Mouse (Mus musculus): ENCODE data around the gene Cyp2t4.

Cyp2t4 gene

DNA sequence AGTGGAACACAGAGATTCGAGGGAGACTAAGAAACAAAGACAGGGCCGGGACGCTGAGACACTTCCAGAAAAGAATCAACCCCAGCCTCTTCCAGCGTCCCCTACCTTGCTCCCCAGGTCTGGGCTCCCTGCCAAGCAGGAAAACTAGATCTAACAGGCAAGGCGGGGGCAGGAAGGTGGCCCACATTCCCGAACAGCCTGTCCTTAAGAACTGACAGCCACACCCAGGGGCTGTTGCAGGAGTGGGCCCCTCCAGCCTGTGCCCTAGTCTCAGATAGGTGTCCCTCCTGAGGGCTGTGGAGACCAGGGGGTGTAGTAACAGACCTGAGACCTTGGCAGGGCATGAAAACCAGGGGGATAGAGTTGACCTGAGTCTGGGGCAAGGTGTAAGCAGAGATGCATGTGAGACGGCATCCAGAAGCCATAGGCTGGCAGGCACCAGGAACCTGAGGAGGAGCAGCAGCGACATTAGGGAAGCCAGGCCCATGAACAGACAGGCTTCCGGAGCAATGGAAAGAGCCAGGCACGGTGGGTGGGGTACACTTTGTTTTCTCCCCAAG lies at the start of gene Cyp2t4:
Gene Cyp2t4, plus strand, starts transcription at position 510 of the 560 bp plus-strand sequence.
- peak; percentile 30 for DNase-seq

DNA sequence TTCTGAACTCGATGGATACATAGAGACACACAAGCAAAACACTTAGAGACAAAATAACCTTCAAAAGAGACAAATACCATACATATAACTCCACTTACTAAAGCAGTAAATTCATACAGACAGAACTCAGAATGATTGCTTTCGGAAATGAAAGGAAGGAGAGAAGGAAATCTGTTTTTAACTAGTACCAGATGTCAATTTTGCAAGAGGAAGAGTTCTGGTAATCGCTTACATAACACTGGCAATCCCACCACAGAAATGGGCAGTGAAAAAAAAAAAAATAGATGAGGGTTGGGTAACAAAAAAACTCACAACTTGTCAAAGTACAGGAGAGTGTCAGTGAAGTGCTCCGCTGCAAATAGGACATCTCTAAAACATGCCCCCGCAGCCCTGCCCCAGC lies 48.6 kb upstream of the Cyp2t4 start:
- DNase-seq: no peak

DNA sequence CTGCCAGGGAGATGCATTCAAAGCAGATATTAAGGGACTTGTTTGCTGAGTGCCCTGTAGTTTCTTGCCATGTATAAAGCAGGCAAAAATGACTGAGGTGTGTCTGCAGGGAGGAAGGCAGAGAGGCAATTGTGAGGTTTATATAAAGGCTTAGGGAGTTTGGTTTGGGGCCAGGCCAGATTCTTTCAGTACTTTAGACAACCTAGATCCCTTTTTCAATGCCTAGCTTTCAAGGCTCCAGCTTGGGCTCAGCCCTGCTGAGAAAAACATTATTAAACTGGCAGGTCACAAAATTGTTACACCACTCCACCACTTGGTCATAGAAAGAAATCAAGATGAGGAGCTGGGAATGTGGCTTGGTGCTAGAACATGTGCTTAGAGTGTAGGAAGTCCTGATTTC lies 43.2 kb upstream of the Cyp2t4 start:
- DNase-seq: no peak

DNA sequence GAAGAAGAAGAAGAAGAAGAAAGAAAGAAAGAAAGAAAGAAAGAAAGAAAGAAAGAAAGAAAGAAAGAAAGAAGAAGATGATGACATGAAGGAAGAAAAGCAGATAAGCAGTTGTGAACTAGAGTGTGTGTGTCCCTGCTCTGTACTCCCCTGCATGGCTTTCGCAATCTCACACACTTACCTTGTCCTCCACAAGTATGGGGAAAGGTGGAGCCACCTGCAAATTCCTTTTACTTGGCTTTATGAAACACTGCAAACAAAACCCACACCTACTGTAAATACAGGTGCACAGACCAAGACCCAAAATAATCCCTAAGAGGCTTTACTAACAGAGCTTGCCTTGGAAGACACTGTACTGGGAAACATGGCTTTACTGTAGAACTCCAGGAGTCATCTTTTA lies 42.5 kb upstream of the Cyp2t4 start:
- DNase-seq: no peak

DNA sequence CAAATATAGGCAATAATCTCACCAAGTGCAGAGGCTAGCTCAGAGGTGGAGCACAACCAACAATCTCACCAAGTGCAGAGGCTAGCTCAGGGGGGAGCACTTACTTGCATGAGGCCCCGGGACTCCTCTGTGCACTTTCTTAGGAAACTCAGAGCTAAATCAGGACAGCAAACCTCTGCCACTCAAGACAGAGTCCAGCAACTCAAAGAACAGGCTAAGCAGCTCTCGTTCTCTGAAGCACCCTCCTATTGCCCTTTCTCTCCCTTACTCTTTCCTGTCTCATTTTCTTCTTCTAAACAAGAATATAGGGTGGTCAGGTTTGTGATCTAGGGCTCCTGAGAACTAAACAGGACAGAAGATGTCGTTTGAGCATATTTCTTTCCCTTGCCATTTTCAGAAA lies 41.5 kb upstream of the Cyp2t4 start:
- DNase-seq: no peak

DNA sequence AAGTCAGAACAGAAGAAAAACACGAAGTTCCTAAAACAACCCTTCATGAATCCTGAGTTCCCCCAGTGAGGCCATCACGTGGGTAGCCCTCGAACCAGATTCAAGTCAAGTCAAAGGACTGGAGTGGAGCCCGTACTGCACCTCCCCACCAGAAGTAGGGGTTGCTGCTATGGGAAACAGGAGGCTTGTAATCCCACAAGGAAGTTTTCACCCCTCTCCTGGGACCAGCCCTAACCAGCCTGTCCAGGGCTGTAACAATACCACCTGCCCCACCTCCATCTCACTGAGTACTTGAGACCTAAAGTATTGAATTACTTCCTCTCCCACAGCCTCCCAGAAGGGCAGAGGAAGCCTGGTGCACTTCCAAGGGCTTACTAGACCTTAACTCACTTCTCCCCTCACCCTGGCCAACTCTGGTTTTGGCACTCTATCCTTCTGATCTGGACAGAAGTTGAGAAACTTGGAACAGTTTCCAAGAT lies 35.4 kb upstream of the Cyp2t4 start:
- DNase-seq: no peak

DNA sequence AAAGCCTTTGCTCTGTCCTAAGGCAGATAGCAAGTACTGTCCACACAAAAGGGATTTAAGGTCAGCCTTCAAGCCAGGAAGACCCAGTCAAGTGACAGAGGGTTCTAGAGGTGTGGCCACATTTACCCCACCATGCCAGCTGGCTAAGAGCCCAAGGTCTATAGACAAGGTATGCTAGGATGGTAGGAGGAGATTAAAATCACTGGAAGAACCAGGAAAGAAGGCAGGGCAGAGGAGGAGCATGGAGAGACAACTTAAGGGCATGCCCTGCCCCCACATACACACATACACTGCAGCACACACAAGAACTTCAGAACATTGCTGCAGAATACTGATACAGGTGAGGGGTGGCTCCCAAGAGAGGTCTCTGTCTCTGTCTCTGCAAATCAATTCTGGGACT lies 33.8 kb upstream of the Cyp2t4 start, which contains the start of gene Cyp2f2:
Gene Cyp2f2, plus strand, starts transcription at position 234 of the 400 bp plus-strand sequence.
- no peak for DNase-seq

DNA sequence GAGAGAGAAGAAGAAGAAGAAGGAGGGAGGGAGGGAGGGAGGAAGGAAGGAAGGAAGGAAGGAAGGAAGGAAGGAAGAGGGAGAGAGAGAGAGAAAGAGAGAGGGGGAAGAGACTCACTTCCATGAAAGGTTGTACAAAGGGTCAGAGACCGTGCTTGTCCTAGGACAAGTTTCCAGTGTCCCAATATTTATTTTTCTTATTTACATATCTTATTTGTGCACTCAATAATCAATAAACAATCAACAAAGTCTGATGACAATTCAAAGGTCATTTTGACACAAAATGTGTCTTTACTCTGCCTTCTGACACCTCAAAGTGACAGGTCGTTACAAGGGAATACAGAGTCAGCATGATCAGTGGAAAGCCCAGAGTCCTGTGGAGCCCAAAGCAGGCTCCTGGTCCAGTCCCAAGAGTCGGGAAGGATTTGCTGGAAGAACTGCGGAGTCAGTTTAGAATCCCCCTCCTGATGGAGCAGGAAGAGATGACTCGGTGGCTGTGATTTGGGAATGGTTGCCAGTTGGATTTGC lies 29.1 kb upstream of the Cyp2t4 start:
- DNase-seq: no peak

DNA sequence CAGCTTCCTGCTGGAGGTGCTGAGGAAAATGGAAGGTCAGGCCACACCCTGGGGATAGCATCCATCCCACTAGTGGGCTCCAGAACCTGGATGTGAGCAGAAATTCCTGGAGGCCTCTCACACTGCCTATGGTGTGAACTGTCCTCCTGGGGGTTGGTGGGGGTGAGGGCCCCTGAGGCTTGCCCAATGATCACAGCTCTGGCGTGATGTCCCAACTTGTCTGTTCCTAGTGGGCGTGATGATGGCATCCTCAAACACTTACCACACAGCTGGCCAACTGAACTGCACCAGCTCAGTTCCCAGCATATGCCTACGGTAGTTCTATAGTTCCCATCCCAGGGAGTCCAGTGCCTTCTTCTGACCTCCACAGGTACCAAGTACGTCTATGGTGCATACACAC lies 28.5 kb upstream of the Cyp2t4 start:
- no peak for DNase-seq

DNA sequence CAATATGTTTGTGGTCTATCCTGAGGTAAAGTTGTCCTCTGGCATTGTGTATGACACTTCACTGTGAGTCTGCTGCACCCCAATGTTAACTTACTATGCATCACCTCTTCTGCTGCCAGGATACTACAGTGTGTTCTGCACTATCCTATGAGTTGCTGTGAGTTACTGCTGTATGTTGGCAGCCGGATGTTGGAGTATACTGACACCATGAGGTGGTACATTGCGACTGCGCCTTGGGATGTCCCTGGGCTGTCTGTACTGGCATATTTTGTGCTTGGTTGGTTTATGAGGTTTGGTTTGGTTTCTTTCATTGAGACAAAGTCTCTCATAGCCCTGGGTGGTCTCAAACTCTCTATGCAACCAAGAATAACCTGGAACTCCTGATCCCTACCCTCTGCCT lies 25.4 kb upstream of the Cyp2t4 start:
- peak; percentile 44 for DNase-seq

DNA sequence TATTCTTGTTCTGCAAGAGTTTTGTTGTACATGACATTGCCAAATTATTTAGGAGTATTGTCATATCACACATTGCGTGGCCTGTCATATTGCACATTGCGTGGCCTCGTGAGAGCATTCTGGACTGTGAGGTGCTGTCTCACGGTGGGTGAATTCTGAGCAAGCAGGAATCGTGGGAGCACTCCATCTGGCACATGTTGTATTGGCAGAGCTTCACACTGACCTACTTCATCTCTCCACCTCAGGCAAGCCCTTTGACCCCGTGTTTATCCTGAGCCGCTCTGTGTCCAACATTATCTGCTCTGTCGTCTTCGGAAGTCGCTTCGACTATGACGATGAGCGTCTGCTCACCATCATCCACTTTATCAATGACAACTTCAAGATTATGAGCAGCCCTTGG lies 24.6 kb upstream of the Cyp2t4 start:
- DNase-seq: no peak

DNA sequence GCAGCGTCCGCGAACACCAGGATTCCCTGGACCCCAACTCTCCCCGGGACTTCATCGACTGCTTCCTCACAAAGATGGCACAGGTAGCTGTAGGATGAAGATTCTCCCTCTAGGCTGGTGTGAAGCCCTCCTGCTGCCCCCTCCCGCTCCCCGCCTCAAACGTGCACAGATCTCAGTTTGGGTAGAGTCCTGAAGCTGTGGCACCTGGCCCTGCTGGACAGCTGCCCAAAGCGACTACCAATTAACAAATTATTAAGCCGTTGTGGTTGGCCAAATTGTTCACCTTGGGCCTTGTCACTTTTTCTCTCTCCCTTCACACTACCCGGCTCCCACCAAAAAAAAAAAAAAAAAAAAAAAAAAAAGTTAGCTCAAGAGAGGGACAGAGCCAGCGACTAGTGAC lies 23.7 kb upstream of the Cyp2t4 start:
- DNase-seq: no peak

DNA sequence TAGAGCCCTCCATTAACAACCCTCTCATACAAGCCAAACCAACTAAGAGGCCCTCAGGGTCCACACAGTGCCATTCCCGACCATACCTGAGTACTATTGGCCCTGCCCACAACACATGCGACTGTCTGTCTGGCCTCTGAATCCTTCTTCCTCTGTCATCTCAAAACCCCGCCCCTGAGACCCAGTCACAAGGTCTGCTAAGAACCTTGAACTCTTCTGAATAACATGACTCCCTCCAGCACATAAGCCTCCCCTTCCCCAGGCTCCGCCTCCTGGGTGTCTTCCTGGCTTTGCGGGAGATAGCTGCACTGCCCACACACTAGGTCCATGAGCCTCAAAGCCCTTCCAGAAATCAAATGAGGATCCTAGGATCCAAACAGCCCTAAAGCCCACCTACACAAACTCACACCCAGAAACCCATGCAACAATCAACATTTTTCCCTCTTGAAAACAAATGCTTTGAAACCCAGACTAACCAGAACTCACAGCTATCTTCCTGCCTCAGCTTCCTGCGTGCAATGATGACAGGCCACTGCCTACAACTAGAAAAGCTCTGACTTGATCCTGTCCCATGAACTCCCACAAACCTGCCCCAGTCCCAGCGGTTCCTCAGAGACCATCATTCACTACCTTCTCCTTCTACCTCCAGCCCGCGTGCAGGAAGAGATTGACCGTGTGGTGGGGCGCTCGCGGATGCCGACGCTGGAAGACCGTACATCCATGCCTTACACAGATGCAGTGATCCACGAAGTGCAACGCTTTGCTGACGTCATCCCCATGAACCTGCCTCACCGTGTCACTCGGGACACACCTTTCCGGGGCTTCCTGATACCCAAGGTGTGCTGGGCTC lies 22.8 kb upstream of the Cyp2t4 start:
- no peak for DNase-seq

DNA sequence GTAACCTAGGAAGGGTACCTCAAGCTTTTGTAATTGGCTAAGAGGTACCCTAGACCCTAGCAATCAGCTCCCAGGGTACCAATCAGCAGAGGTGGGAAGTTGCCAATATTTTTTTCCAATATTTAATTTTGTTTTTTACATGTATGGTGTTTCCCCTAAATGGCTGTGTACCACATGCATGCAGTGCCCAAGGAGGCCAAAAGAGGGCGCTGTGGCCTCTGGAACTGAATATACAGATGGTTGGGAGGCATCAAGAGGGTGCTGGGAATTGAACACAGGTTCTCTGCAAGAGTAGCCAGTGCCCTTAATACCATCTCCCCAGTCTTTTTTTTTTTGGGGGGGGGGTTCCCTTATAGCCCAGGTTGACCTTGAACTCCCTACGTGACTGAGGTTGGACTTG lies 22.1 kb upstream of the Cyp2t4 start:
- DNase-seq: no peak

DNA sequence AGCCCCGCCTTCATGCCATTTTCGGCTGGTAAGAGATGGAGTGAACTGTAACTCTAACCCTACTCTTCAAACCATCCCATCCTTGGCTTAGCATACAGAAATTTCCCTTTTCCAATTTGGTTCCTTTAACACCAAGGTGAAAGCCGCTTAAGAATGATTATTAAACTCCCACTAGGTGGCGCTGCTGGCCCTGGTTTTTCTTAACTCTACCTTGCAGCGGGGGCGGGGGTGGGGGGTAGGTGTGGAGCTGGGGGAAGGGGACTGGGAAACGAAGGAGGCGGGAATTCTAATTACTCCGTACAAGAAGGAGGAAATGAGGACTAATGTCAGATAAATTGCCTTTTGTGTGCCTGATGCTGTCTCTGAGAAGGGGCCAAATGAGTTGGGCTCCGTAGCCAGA lies 20.9 kb upstream of the Cyp2t4 start:
- DNase-seq: peak; percentile 73

DNA sequence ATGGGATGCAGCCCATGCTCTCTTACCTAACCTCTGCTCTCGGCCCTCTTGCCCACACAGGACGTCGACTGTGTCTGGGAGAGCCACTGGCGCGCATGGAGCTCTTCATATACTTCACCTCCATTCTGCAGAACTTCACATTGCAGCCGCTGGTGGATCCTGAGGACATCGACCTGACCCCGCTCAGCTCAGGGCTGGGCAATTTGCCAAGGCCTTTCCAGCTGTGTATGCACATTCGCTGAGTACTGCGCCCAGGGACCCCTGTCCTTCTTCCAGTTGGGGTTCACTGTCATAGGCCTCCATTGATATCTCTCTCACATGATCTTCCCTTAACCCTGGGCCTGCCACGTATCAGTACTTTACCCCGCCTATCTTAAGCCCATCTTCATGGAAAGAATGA lies 20.4 kb upstream of the Cyp2t4 start:
- DNase-seq: no peak

DNA sequence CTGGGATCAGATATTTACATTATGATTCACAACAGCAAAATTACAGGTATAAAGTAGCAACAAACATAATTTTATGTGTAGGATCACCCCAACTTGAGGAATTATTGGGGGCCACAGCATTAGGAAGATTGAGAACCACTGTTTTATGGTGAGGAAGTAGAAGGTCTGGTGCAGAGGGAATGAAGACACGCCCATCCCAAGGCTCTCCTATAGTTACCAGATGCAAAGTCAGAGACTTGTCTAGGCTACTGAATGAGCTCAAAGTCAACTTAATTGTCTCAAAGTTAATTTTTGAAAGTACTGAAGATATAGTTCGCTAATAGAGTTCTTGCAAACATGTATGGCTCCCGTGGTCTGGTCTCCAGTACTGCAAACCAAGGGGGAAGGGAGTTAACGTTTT lies 19.8 kb upstream of the Cyp2t4 start:
- DNase-seq: no peak

DNA sequence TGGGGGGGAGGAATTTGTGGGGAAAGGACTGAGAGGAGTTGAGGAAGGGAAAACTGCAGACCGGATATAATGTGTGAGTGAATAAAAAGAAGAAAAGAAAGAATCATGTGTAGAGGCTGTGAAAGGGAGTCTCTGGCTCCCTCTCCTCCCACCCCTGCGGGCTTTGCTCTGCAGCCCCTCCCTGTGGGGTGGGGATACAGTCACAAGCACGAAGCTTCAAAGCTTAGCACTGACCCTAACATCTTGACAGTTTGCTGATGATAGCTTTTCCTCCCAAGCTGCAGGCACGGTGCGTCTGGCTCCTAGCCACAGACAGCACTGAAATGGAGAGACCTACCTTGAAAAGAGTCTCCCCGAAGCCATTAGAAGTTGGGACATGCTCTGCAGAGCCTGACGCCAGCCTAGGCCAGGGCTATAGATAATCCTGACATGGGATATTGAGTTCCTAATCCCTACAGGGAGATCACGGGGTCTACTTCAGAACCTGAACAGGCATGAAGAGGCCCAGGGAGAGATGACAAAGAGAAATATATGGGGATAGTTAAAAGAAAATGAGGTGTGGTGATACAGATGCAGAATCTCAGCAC lies 17.0 kb upstream of the Cyp2t4 start:
- no peak for DNase-seq

DNA sequence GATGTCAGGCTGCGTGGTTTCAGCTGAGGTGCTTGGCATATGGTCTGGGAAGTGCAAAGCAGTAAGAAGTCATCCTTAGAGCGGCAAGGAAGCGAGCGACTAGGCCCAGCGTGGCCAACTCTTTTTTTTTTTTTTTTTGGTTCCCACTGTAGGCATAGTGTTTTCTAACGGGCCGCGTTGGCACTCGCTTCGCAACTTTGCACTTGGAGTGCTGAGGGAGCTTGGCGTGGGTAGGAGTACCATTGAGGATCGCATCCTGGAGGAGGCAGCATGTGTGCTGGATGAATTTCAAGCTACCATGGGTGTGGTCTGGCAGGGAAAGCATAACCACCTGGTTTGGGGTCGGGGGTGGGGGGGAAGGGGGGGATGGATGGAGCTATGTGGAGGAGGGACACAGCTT lies 2.5 kb downstream of the Cyp2t4 start:
- no peak for DNase-seq

DNA sequence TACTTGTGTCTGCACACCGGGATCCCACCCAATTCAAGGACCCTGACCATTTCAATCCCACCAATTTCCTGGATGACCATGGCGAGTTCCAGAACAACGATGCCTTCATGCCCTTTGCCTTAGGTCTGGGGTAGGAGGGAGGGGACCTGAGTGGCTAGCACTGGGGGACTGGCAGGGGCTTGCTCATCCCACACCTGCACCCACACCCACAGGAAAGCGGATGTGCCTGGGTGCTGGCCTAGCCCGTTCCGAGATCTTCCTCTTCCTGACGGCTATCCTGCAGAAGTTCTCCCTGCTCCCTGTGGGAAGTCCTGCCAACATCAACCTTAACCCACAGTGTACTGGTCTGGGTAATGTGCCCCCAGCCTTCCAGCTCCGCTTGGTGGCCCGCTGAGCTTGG lies 4.7 kb downstream of the Cyp2t4 start:
- no peak for DNase-seq

DNA sequence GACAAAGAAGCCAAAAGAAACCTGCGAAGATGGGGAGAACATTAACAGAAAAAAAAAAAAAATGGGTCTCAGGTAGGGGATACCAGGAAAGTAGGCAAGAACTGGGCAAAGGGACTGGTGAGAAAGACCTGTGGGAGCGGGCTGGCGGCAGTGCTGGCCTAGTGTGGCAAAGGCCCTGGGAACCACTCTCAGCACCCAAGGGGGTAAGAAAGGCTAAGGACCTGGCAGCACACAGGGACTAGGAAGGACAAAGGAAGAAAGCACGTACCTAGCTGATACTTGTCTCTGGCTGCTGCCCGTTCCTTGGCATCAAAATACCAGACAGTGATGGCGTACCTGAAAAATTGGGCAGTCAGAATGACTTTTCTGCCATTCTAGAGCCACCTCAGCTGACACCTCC lies 5.7 kb downstream of the Cyp2t4 start:
- DNase-seq: no peak

DNA sequence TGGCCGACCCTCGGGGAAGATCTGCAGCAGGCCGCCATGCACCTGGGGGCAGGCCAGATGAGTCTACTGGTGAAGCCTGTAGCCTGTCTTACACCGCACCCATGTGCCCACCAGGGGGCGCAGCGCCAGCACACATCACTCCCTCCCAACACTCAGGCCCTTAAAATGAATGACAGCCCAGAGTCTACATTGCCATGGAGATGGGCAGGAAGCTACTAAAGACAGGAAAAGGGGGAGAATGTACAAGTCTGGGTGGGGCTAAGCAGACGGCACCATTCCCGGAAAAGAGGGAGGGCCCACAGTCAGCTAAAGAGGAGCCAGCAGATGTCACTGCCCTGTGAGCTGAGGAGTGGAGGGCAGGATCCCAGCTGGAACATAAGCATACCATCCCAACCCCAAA lies 6.4 kb downstream of the Cyp2t4 start:
- DNase-seq: peak; percentile 88

DNA sequence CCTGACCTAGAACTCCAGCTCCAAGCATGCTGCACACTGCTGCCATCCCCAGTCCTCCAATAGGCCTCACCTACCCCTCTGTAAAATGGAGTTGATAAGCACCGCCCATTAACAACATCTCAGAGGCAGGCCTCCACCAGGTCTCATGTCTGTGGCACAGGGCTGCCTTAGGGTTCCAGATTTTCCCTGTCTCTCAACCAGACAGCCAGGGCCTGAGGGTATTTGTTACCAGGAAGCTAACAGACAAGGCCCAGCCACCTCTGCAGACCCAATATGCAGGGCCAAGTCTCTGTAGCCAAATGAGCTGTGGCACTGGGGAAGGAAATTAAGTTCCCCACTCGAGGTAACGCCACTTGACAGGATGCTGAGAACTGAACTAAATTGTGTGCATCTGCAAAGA lies 7.4 kb downstream of the Cyp2t4 start:
- DNase-seq: no peak

DNA sequence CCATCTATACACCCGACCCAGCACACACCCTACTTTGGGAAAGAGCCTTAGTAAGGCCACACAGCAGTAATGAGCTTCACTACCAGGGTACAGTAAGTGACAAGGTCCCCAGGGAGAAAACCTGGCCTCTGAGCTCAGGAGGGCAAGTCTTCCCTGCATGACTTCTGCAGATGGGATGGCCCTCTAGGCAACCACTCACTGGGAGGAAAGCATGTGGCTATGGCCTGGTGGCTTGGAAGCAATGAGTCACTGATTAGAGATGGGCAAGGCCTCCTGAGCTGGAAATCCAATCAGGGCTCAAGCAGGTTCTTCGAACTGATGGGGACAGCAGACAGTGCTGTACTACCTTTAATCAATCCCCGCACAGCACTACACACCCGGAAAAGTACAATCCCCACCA lies 8.2 kb downstream of the Cyp2t4 start:
- no peak for DNase-seq

Measured in right cerebral cortex, postnatal 14 days (tissue).